Mouse (Mus musculus): Measurements from ENCODE around the gene Erbb4. TPM values are rescaled to one million over a fixed set of nuclear protein-coding genes. Genes with fewer than 3 reads are reported as not detected.

Gene Erbb4
- polyA plus RNA-seq, 1 experiment = not detected

- H3K27me3 ChIP-seq (ENCODE audit: control insufficient read depth, insufficient read depth, insufficient read length) = peaks cover 3% of the 10 kb centered on the region
- H3ac ChIP-seq (ENCODE audit: control insufficient read depth, insufficient read length) = no peak overlapping the region
- no peaks in the 10 kb centered on the region for H3K79me2 ChIP-seq (ENCODE audit: control insufficient read depth, insufficient read depth)
- no peaks in the 10 kb centered on the region for H3K36me3 ChIP-seq (ENCODE audit: control insufficient read depth, insufficient read depth)
- H3K4me3 ChIP-seq = no peak overlapping the region
- no peak overlapping the region for H3K4me2 ChIP-seq (ENCODE audit: low read depth)
- TF ChIP-seq TCF12 (IDR thresholded peaks at IDR 0.05; ENCODE audit: insufficient read depth, poor library complexity, severe bottlenecking) = no peak
- no peak for TF ChIP-seq SRF (IDR thresholded peaks at IDR 0.05; ENCODE audit: control insufficient read depth, insufficient read length, low read depth)
- no peak for TF ChIP-seq REST (IDR thresholded peaks at IDR 0.05; ENCODE audit: insufficient read depth, insufficient read length)
- TF ChIP-seq E2F4 (IDR thresholded peaks at IDR 0.05; ENCODE audit: insufficient read depth) = no peak
- no peak for TF ChIP-seq POLR2A (IDR thresholded peaks at IDR 0.05; ENCODE audit: insufficient read length, low read depth)
- no peak for TF ChIP-seq CEBPB (IDR thresholded peaks at IDR 0.05; ENCODE audit: insufficient read depth, poor library complexity, severe bottlenecking)
These were observed 31.1 kb upstream of the Erbb4 start for GRCm38 (mm10) chr1:69138856-69139518.

GRCm38 (mm10) chr1:69124147-69124848 is 16.4 kb upstream of the Erbb4 start:
- no peak for TF ChIP-seq POLR2AphosphoS2 (IDR thresholded peaks at IDR 0.05; ENCODE audit: insufficient read length, low read depth)
- no peak for TF ChIP-seq CEBPB (IDR thresholded peaks at IDR 0.05; ENCODE audit: insufficient read depth, poor library complexity, severe bottlenecking)
- no peak for TF ChIP-seq SRF (IDR thresholded peaks at IDR 0.05; ENCODE audit: control insufficient read depth, insufficient read length, low read depth)
- TF ChIP-seq TCF12 (IDR thresholded peaks at IDR 0.05; ENCODE audit: insufficient read depth, poor library complexity, severe bottlenecking) = no peak
- TF ChIP-seq USF1 (IDR thresholded peaks at IDR 0.05; ENCODE audit: low read depth) = no peak
- no peak for TF ChIP-seq E2F4 (IDR thresholded peaks at IDR 0.05; ENCODE audit: insufficient read depth)
- TF ChIP-seq MYOG (IDR thresholded peaks at IDR 0.05; ENCODE audit: control insufficient read depth in 1 of 3, insufficient read depth in 1 of 3, insufficient read length in 2 of 3, low read depth in 2 of 3) = no peak
- TF ChIP-seq MYOD1 (IDR thresholded peaks at IDR 0.05; ENCODE audit: control insufficient read depth in 1 of 3, insufficient read length in 2 of 3, low read depth in 2 of 3) = no peak
- TF ChIP-seq POLR2A (IDR thresholded peaks at IDR 0.05; ENCODE audit: insufficient read length, low read depth) = no peak
- TF ChIP-seq REST (IDR thresholded peaks at IDR 0.05; ENCODE audit: insufficient read depth, insufficient read length) = no peak
- TF ChIP-seq TCF3 (IDR thresholded peaks at IDR 0.05; ENCODE audit: insufficient read length, low read depth) = no peak
- TF ChIP-seq MAX (IDR thresholded peaks at IDR 0.05; ENCODE audit: low read depth) = no peak
- H3ac ChIP-seq (ENCODE audit: control insufficient read depth, insufficient read length) = no peak overlapping the region
- no peak overlapping the region for H3K4me3 ChIP-seq
- H3K27me3 ChIP-seq (ENCODE audit: control insufficient read depth, insufficient read depth, insufficient read length) = no peaks in the 10 kb centered on the region
- H3K79me2 ChIP-seq (ENCODE audit: control insufficient read depth, insufficient read depth) = no peaks in the 10 kb centered on the region
- no peak overlapping the region for H3K4me2 ChIP-seq (ENCODE audit: low read depth)
- H3K36me3 ChIP-seq (ENCODE audit: control insufficient read depth, insufficient read depth) = no peaks in the 10 kb centered on the region

GRCm38 (mm10) chr1:69118249-69118938 is 10.5 kb upstream of the Erbb4 start:
- H3K27me3 ChIP-seq (ENCODE audit: control insufficient read depth, insufficient read depth, insufficient read length) = no peaks in the 10 kb centered on the region
- no peak overlapping the region for H3K4me3 ChIP-seq
- TF ChIP-seq MYOG (IDR thresholded peaks at IDR 0.05; ENCODE audit: control insufficient read depth in 1 of 3, insufficient read depth in 1 of 3, insufficient read length in 2 of 3, low read depth in 2 of 3) (no peak), CEBPB (IDR thresholded peaks at IDR 0.05; ENCODE audit: insufficient read depth, poor library complexity, severe bottlenecking) (no peak), TCF3 (IDR thresholded peaks at IDR 0.05; ENCODE audit: insufficient read length, low read depth) (no peak), REST (IDR thresholded peaks at IDR 0.05; ENCODE audit: insufficient read depth, insufficient read length) (no peak), MAX (IDR thresholded peaks at IDR 0.05; ENCODE audit: low read depth) (no peak), TCF12 (IDR thresholded peaks at IDR 0.05; ENCODE audit: insufficient read depth, poor library complexity, severe bottlenecking) (no peak), USF1 (IDR thresholded peaks at IDR 0.05; ENCODE audit: low read depth) (no peak), MYOD1 (IDR thresholded peaks at IDR 0.05; ENCODE audit: control insufficient read depth in 1 of 3, insufficient read length in 2 of 3, low read depth in 2 of 3) (no peak), POLR2A (IDR thresholded peaks at IDR 0.05; ENCODE audit: insufficient read length, low read depth) (no peak), E2F4 (IDR thresholded peaks at IDR 0.05; ENCODE audit: insufficient read depth) (no peak), SRF (IDR thresholded peaks at IDR 0.05; ENCODE audit: control insufficient read depth, insufficient read length, low read depth) (no peak), POLR2AphosphoS2 (IDR thresholded peaks at IDR 0.05; ENCODE audit: insufficient read length, low read depth) (no peak)
- H3K4me2 ChIP-seq (ENCODE audit: low read depth) = no peak overlapping the region
- H3K36me3 ChIP-seq (ENCODE audit: control insufficient read depth, insufficient read depth) = no peaks in the 10 kb centered on the region
- H3ac ChIP-seq (ENCODE audit: control insufficient read depth, insufficient read length) = no peak overlapping the region
- H3K79me2 ChIP-seq (ENCODE audit: control insufficient read depth, insufficient read depth) = no peaks in the 10 kb centered on the region

- no peaks in the 10 kb centered on the region for H3K79me2 ChIP-seq (ENCODE audit: control insufficient read depth, insufficient read depth)
- no peak for TF ChIP-seq SRF (IDR thresholded peaks at IDR 0.05; ENCODE audit: control insufficient read depth, insufficient read length, low read depth)
- no peak for TF ChIP-seq REST (IDR thresholded peaks at IDR 0.05; ENCODE audit: insufficient read depth, insufficient read length)
- TF ChIP-seq MYOD1 (IDR thresholded peaks at IDR 0.05; ENCODE audit: control insufficient read depth in 1 of 3, insufficient read length in 2 of 3, low read depth in 2 of 3) = no peak
- no peak for TF ChIP-seq MAX (IDR thresholded peaks at IDR 0.05; ENCODE audit: low read depth)
- TF ChIP-seq MYOG (IDR thresholded peaks at IDR 0.05; ENCODE audit: control insufficient read depth in 1 of 3, insufficient read depth in 1 of 3, insufficient read length in 2 of 3, low read depth in 2 of 3) = no peak
- TF ChIP-seq CEBPB (IDR thresholded peaks at IDR 0.05; ENCODE audit: insufficient read depth, poor library complexity, severe bottlenecking) = no peak
- no peak for TF ChIP-seq USF1 (IDR thresholded peaks at IDR 0.05; ENCODE audit: low read depth)
- no peak for TF ChIP-seq POLR2A (IDR thresholded peaks at IDR 0.05; ENCODE audit: insufficient read length, low read depth)
- TF ChIP-seq TCF3 (IDR thresholded peaks at IDR 0.05; ENCODE audit: insufficient read length, low read depth) = no peak
- no peak overlapping the region for H3ac ChIP-seq (ENCODE audit: control insufficient read depth, insufficient read length)
- peaks cover 33% of the 10 kb centered on the region for H3K27me3 ChIP-seq (ENCODE audit: control insufficient read depth, insufficient read depth, insufficient read length)
- no peak overlapping the region for H3K4me3 ChIP-seq
- no peaks in the 10 kb centered on the region for H3K36me3 ChIP-seq (ENCODE audit: control insufficient read depth, insufficient read depth)
- peak overlapping the region; percentile 30 for H3K4me2 ChIP-seq (ENCODE audit: low read depth)
These were observed 483 bp upstream of the Erbb4 start for GRCm38 (mm10) chr1:69108159-69108925.
